Mouse (Mus musculus) hindbrain, embryonic 15.5 days (tissue): ENCODE data around the gene Tbc1d2b. TPM values are rescaled to one million over a fixed set of nuclear protein-coding genes. Genes with fewer than 3 reads are reported as not detected.
A peak's percentile ranks its signal among the peaks of the same experiment; 100 is the strongest.

Experiments used
- ATAC-seq: fragments of 200-750 bp; cut with Nextera tagmentation; 2 replicates; pipeline ENCODE4 v1.8.0; 2017; ENCODE audit warnings: low read depth, moderate number of reproducible peaks, moderate TSS enrichment; ENCODE audit not compliant: low FRiP score
- H3K27ac ChIP-seq: fragments of 300-500 bp; sonication (generic); replicated peaks from 2 replicates; pipeline ENCODE4 v1.5.1; 2015; ENCODE audit warnings: mild to moderate bottlenecking, inconsistent platforms
- H3K27me3 ChIP-seq: fragments of 300-500 bp; sonication (generic); 2 replicates; pipeline ENCODE4 v1.6.1; 2015; ENCODE audit warnings: control low read depth, inconsistent platforms
- H3K36me3 ChIP-seq: fragments of 300-500 bp; sonication (generic); 2 replicates; pipeline ENCODE4 v1.6.1; 2015; ENCODE audit warnings: control low read depth, inconsistent platforms
- H3K4me1 ChIP-seq: fragments of 300-500 bp; sonication (generic); replicated peaks from 2 replicates; pipeline ENCODE4 v1.6.1; 2015; ENCODE audit warnings: control low read depth, inconsistent platforms
- H3K4me2 ChIP-seq: fragments of 300-500 bp; sonication (generic); 2 replicates; pipeline ENCODE4 v1.6.1; 2015; ENCODE audit warnings: moderate library complexity, mild to moderate bottlenecking, inconsistent platforms
- H3K4me3 ChIP-seq: fragments of 300-500 bp; sonication (generic); 2 replicates; pipeline ENCODE4 v1.5.1; 2015; ENCODE audit warnings: mild to moderate bottlenecking, inconsistent platforms
- H3K9ac ChIP-seq: fragments of 300-500 bp; sonication (generic); 2 replicates; pipeline ENCODE4 v1.6.1; 2015; ENCODE audit warnings: inconsistent platforms
- H3K9me3 ChIP-seq: fragments of 300-500 bp; sonication (generic); 2 replicates; pipeline ENCODE4 v1.6.1; 2016; ENCODE audit warnings: control low read depth, inconsistent platforms
- WGBS: fragments of 180-500 bp; shearing (Covaris S2); methylation state at CpG from one replicate; pipeline ENCODE4 v1.1.7; 2015; 5-methylcytosine and 5-hydroxymethylcytosine counted together
- polyA plus RNA-seq: library from polyadenylated mRNA; unstranded; fragments of >200 nt; fragmentation: Nextera tagmentation; extraction: Ambion mirVana; gene quantifications from 2 replicates; pipeline ENCODE4 v1.2.1, GENCODE M21; 2015

Tbc1d2b gene
- polyA plus RNA-seq = 6.2 and 6.7 TPM in 2 replicates

DNA sequence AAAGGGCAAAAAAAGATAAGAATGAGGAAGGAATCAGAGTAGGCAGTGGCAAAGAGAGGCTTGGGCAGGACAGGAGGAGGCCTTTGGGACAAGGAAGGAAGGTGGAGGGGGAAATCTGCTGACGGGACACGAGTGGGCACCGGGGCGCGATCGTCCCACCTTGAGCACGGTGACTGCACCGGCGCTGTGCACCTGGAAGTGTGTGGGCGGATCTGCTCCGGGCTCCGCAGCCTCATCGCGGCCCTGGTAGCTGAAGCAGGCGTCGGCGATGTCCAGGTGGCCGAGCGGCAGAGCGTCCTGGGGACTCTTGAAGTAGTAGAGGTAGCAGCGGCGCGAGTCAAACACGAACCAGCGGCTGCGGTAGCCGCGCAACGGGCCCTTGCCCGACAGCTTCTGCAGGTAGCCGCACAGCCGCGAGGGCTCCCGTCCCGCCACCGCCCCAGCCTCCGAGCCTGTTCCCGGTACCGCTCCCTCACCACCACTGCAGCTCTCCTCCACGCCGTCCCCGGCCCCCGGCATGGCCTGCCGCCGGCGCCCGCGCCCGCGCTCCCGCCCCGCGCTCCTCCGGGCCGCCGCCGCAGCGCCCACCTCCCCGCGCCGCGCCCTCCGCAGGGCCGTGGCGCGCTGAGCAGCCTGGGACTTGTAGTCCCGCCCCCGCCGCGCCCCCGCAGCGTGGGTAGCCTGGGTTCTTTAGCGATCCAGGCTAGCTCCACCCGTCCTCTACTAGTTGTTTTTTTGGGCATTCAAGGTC lies at the start of gene Tbc1d2b:
Gene Tbc1d2b, minus strand, starts transcription at position 612 of the 751 bp plus-strand sequence.
- peak within 1 kb of the TSS; percentile 86 for H3K9ac ChIP-seq
- no peaks in the 10 kb centered on the region for H3K9me3 ChIP-seq
- H3K27me3 ChIP-seq = no peaks in the 10 kb centered on the region
- H3K4me3 ChIP-seq = peak within 1 kb of the TSS; percentile 84
- peak within 1 kb of the TSS; percentile 85 for H3K4me2 ChIP-seq
- WGBS = under 1% methylated on average over 74 of the region's 74 CpGs
- peak within 1 kb of the TSS; percentile 67 for H3K27ac ChIP-seq
- ATAC-seq = peak; percentile 95
- peaks cover 18% of the 10 kb centered on the region for H3K4me1 ChIP-seq
- no peaks in the 10 kb centered on the region for H3K36me3 ChIP-seq

DNA sequence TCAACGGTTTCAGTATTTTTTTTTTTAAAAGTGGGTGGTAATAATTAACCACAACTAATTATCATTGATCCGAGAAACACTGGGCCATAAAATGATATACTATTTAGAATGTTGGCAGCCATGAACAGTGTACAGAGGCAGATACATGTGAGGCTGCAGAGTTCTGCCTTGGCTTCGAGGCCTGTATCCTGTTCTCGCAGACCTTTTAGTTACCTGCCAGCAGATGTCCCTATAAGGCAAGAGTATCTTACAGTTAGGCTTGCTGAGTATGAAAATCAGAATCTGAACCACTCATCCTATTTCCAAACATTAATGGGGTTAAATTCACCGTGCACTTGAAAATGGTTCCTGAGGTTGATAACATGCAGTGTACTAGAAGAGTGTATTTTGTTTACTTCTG lies 45.7 kb upstream of the Tbc1d2b start:
- H3K27me3 ChIP-seq = no peaks in the 10 kb centered on the region
- WGBS = 61% methylated on average over 5 of the region's 5 CpGs
- ATAC-seq = no peak; the same call in 1 of the 2 replicates
- H3K36me3 ChIP-seq = no peaks in the 10 kb centered on the region
- no peaks in the 10 kb centered on the region for H3K4me1 ChIP-seq
- H3K9me3 ChIP-seq = no peaks in the 10 kb centered on the region
- no peak overlapping the region for H3K4me2 ChIP-seq
- H3K9ac ChIP-seq = no peak overlapping the region
- no peak overlapping the region for H3K27ac ChIP-seq
- H3K4me3 ChIP-seq = no peak overlapping the region

DNA sequence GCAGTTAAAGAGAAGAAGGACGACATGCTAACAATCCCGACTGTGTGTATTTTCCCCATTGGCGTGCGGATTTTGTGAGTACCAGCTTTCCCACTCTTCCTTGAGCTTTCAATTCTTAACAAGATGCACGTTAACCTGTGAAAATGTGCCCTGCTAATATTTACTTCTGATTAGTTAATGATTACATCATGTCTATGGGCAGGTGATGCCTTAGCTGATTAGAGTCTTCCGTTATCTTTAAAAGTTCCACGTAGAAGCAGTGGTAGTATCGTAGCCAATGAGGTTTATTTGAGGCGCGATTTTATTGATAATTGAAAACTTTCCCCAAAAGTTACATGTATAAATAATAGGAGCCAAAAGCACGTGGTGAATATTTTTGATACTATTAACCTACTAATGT lies 45.1 kb upstream of the Tbc1d2b start:
- 89% methylated on average over 11 of the region's 11 CpGs for whole genome bisulfite sequencing
- H3K36me3 ChIP-seq = no peaks in the 10 kb centered on the region
- H3K9ac ChIP-seq = no peak overlapping the region
- ATAC-seq = no peak
- no peak overlapping the region for H3K27ac ChIP-seq
- H3K4me1 ChIP-seq = no peaks in the 10 kb centered on the region
- H3K9me3 ChIP-seq = no peaks in the 10 kb centered on the region
- H3K4me2 ChIP-seq = no peak overlapping the region
- no peaks in the 10 kb centered on the region for H3K27me3 ChIP-seq
- H3K4me3 ChIP-seq = no peak overlapping the region

DNA sequence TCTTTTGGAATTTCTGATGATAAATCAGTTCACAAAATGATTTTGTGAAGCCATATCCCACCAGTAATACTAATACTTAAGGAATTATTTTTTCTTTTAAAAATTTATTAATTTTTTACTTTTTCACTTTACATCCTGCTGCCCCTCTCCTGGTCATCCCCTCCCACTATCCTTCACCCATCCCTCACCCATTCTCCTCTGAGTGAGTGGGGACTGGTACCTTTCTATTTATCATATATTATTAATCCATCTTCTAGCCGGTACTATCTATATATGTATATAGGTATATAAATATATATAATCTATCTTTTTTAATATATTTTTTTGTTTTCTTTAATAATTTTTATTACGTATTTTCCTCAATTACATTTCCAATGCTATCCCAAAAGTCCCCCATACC lies 33.6 kb upstream of the Tbc1d2b start:
- Histone ChIP-seq H3K27ac (no peak overlapping the region), H3K4me3 (no peak overlapping the region), H3K4me1 (no peaks in the 10 kb centered on the region), H3K9me3 (no peaks in the 10 kb centered on the region), H3K4me2 (no peak overlapping the region), H3K27me3 (no peaks in the 10 kb centered on the region), H3K36me3 (no peaks in the 10 kb centered on the region), H3K9ac (no peak overlapping the region)
- WGBS = 94% methylated on average over 2 of the region's 2 CpGs
- ATAC-seq = no peak

DNA sequence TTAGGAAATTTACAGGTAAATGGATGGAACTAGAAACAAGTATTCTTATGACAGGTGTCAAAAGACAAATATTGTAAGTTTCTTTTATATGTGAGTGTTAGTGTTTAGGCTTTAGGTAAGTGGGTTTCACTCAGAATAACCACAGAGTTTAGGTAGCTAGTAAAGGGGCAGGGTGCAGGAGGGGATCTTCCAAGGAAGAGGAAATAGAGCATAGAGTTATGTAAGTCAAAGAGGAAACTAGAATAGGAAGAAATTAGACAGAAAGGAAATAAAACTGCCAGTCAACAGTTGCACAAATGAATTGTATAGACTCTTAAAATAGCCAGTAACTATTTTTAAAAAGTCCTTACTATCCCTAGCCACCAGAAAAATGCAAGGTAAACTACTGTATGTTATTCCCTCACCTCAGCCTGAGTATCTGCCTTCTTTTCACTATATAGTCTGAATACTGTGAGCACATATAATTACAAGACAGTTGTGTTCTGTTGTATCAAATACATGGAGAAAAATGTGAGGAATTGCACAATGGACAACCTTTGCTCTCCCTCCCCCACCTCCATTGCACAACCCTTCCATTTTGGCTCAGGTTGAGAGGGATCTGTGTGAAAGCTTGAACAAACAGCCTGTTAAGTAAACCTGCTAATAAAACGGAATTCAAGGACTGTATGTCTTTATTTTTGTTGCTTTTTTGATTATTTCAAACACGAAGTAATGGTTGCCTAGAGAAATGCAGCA lies 32.7 kb upstream of the Tbc1d2b start:
- no peaks in the 10 kb centered on the region for H3K4me1 ChIP-seq
- H3K27me3 ChIP-seq = no peaks in the 10 kb centered on the region
- WGBS = 79% methylated on average over 2 of the region's 2 CpGs
- H3K9ac ChIP-seq = no peak overlapping the region
- no peak overlapping the region for H3K4me3 ChIP-seq
- H3K4me2 ChIP-seq = no peak overlapping the region
- no peak overlapping the region for H3K27ac ChIP-seq
- no peaks in the 10 kb centered on the region for H3K9me3 ChIP-seq
- no peak for ATAC-seq
- no peaks in the 10 kb centered on the region for H3K36me3 ChIP-seq

DNA sequence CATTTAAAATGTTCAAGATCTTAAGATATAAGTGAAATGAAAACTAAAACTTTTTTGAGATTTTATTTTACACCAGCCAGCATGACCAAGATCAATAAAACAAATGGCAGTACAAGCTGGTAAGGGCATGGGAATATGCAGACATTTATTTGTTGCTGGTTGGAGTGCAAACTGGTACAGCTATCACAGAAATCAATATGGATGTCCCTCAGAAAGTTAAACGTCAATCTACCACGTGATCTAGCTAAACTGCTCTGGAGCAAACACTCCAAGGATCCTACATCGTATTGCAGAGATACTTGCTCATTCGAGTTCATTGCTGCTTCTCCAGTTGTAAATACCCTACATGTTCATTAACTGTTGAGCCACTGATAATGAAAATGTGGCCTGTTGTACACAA lies 32.1 kb upstream of the Tbc1d2b start:
- ATAC-seq = no peak
- no peak overlapping the region for H3K27ac ChIP-seq
- no peaks in the 10 kb centered on the region for H3K4me1 ChIP-seq
- H3K9me3 ChIP-seq = no peaks in the 10 kb centered on the region
- H3K36me3 ChIP-seq = no peaks in the 10 kb centered on the region
- 85% methylated on average over 4 of the region's 4 CpGs for WGBS
- no peaks in the 10 kb centered on the region for H3K27me3 ChIP-seq
- H3K4me3 ChIP-seq = no peak overlapping the region
- no peak overlapping the region for H3K9ac ChIP-seq
- H3K4me2 ChIP-seq = no peak overlapping the region

DNA sequence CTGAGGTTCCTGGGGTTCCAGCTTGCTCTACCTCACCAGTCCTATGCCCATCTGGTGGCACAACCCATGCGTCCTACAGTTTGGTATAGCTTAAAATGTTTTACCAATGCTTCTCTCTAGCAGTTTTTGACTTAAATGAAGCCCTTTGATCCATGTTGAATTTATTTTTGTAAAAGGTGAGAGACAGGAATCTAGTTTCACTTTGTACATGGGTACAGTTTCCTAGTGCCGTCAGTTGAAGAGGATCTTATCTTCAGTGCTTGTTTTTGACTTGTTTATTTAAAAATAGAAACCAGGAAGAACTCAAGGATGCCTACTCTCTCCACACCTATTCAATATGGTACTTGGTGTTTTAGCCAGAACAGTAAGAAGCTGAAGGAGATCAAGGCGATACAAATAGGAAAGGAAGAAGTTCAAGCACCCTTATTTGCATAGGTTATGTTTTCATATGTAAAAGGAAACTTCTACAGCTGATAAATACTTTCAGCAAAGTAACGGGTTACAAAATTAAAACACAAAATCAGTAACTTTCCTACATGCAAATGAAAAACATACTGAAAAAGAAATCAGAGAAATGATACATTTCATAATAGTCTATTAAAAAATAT lies 30.6 kb upstream of the Tbc1d2b start:
- no peak for ATAC-seq
- WGBS = 86% methylated on average over 4 of the region's 4 CpGs
- Histone ChIP-seq H3K4me3 (no peak overlapping the region), H3K4me2 (no peak overlapping the region), H3K36me3 (no peaks in the 10 kb centered on the region), H3K9ac (no peak overlapping the region), H3K27ac (no peak overlapping the region), H3K27me3 (no peaks in the 10 kb centered on the region), H3K9me3 (no peaks in the 10 kb centered on the region), H3K4me1 (no peaks in the 10 kb centered on the region)

DNA sequence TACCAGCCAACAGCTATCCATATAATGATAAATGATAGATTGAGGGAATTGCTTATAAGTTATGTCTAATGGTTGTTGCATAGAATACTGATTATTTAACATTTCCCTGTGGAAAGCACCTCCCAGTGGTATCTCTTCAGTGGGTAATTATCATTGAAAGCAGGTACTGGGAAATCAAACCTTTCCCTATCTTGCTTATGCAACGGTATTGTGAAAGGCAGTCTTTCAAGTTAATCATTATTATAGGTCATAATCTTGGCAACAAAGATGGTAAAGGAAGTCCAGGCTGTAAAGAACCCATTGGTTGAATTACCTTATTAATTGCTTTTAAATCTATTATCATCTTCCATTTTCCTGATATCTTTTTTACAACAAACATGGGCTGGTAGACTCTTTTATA lies 27.0 kb upstream of the Tbc1d2b start:
- no peaks in the 10 kb centered on the region for H3K27me3 ChIP-seq
- H3K4me3 ChIP-seq = no peak overlapping the region
- no peak overlapping the region for H3K9ac ChIP-seq
- no peaks in the 10 kb centered on the region for H3K4me1 ChIP-seq
- H3K36me3 ChIP-seq = no peaks in the 10 kb centered on the region
- H3K9me3 ChIP-seq = no peaks in the 10 kb centered on the region
- H3K4me2 ChIP-seq = no peak overlapping the region
- ATAC-seq = no peak
- H3K27ac ChIP-seq = no peak overlapping the region
- 80% methylated on average over 1 of the region's 1 CpGs for WGBS

DNA sequence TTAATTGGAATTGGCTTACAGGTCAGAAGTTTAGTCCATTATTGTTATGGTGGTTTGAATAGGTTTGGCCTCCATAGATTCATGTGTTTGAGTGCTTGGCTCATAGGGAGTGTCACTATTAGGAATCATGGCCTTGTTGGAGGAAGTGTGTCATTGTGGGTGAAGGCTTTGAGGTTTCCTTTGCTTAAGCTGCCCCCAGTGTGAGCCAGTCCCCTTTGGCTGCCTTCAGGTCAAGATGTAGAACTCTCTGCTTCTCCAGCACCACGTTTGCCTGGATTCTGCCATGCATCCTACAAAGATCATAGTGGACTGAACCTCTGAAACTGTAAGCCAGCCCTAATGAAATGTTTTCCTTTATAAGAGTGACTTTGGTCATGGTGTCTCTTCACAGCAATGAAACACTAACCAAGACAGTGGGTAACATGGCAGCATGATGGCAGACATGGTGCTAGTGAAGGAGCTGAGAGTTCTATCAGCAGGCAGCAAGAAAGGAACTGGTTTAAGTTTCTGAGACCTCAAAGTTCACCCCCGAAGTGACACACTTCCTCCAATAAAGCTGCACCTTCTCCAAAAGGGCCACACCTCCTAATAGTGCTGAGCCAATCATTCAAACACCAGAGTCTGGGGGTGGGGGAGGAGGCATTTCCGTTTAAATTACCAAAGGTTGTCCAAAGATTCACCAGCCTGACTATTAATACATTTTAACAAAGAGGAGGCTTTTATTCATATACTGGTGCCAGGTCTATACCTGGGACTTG lies 23.2 kb upstream of the Tbc1d2b start:
- ATAC-seq = no peak
- 69% methylated on average over 3 of the region's 3 CpGs for WGBS

DNA sequence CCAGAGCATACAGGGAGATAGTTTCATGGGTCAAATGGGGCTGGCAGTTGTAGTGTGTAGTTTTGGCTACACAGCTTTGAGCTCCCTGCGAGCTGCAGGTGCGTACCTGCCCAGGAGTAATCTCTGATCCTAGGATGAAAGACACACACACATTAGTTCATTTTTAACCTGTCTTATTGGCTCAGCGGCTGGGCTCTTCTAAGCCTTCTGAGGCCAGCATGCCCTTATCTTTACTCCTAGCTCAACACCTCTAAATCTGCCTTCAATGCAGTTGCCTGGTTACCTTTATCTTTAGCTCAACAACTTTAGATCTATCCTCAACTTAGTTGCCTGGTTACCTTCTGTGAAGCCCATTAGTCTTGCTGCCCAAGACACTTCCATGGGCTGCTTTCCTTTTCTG lies 7.8 kb upstream of the Tbc1d2b start:
- Histone ChIP-seq H3K27me3 (no peaks in the 10 kb centered on the region), H3K27ac (no peak overlapping the region), H3K4me3 (no peak overlapping the region), H3K36me3 (no peaks in the 10 kb centered on the region), H3K9ac (no peak overlapping the region), H3K9me3 (no peaks in the 10 kb centered on the region), H3K4me2 (no peak overlapping the region), H3K4me1 (no peaks in the 10 kb centered on the region)
- no peak for ATAC-seq
- WGBS = 100% methylated on average over 3 of the region's 3 CpGs

More for the DNA sequence above, 23.2 kb upstream of the Tbc1d2b start:
- Histone ChIP-seq H3K4me3 (no peak overlapping the region), H3K9ac (no peak overlapping the region), H3K4me1 (no peaks in the 10 kb centered on the region), H3K36me3 (no peaks in the 10 kb centered on the region), H3K27me3 (no peaks in the 10 kb centered on the region), H3K4me2 (no peak overlapping the region), H3K9me3 (no peaks in the 10 kb centered on the region), H3K27ac (no peak overlapping the region)

DNA sequence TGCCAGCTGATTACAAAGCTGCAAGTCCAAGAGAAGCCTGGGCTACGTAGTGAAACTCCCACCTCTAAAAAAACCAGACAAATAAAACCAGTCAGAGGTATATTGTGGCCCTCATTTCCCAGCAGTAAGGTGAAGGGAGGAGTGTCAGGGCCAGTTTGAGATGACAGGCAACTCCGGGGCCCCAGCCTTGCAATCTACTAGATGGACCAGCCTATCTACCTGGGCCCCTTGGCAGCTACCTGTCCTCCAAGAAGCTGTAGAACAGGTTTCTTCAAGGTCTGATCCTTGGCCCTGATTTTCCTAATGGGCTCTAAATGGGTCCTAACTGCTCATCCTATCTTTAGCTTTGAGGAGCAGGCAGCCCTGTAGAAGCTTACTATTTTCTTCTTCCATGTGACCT lies 7.3 kb upstream of the Tbc1d2b start:
- Histone ChIP-seq H3K4me2 (no peak overlapping the region), H3K9ac (no peak overlapping the region), H3K27me3 (no peaks in the 10 kb centered on the region), H3K27ac (no peak overlapping the region), H3K9me3 (no peaks in the 10 kb centered on the region), H3K4me1 (no peaks in the 10 kb centered on the region), H3K36me3 (no peaks in the 10 kb centered on the region), H3K4me3 (no peak overlapping the region)
- WGBS = 81% methylated on average over 2 of the region's 2 CpGs
- ATAC-seq = no peak

DNA sequence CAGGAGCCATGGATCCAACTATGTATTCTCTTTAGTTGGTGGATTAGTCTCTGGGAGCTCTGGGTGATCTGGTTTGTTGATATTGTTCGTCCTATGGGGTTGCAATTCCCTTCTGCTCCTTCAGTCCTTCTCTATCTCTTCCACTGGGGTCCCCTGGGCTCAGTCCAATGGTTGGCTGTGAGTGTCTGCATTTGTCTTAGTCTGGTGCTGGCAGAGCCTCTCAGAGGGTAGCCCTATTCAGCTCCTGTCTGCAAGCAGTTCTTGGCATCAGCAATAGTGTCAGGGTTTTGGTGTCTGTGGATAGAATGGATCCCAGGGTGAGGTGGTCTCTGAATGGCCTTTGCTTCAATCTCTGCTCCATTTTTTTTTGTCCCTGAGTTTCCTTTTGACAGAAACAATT lies 6.2 kb upstream of the Tbc1d2b start:
- H3K4me3 ChIP-seq = no peak overlapping the region
- no peak overlapping the region for H3K9ac ChIP-seq
- H3K36me3 ChIP-seq = no peaks in the 10 kb centered on the region
- no peak overlapping the region for H3K4me2 ChIP-seq
- no peaks in the 10 kb centered on the region for H3K4me1 ChIP-seq
- 75% methylated on average over 1 of the region's 1 CpGs for WGBS
- no peaks in the 10 kb centered on the region for H3K9me3 ChIP-seq
- H3K27ac ChIP-seq = no peak overlapping the region
- no peaks in the 10 kb centered on the region for H3K27me3 ChIP-seq
- ATAC-seq = no peak
